Mouse (Mus musculus) olfactory bulb, adult 2 months (tissue): ENCODE results near the gene Meis2.

ENCODE experiments used
- CTCF ChIP-seq: fragments of 200-500 bp; IDR thresholded peaks from 2 replicates; pipeline ENCODE4 v1.5.1; 2012; ENCODE audit warnings: low read depth, mild to moderate bottlenecking, low read length, moderate library complexity; ENCODE audit not compliant: insufficient read depth
- POLR2A ChIP-seq: fragments of 200-500 bp; IDR thresholded peaks from 2 replicates; pipeline ENCODE4 v1.6.1; 2012; ENCODE audit warnings: mild to moderate bottlenecking, low read depth, low read length, moderate library complexity; ENCODE audit not compliant: insufficient read depth

DNA sequence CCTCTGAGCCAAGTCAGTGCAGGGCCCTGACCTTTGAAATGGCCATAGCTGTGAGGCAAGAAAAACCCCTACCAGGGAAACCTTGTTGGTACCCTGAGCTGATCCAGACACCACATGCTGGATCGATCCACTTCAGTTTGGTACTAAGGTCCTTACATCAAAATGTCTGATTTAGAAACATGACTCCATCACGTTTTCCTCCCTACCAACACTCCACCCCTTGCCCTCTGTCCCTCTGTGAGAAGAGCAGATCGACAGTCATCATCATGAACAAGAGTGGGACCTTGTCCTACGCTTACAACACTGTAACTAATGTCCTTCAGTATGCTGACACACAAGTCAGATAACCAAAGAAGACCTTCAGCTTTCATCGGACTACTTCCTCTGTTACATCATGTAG is 66.8 kb downstream of the Meis2 start:
- no peak for TF ChIP-seq CTCF
- TF ChIP-seq POLR2A: no peak
